Mouse (Mus musculus) G1E (cell line): Measurements from ENCODE around the gene Pacs2. TPM values are rescaled to one million over a fixed set of nuclear protein-coding genes. Genes with fewer than 3 reads are reported as not detected.

Source experiments
- ATAC-seq: 2 replicates; pipeline ENCODE4 v1.8.0; 2016; ENCODE audit warnings: mild to moderate bottlenecking; ENCODE audit not compliant: insufficient number of reproducible peaks, poor library complexity, low FRiP score, severe bottlenecking; ENCODE audit errors: extremely low read depth
- DNase-seq: peaks from one replicate; pipeline ENCODE4 v3.0.0; 2012; ENCODE audit warnings: low spot score
- H3K27me3 ChIP-seq: 2 replicates; pipeline ENCODE4 v1.6.1; 2012; ENCODE audit warnings: mild to moderate bottlenecking, low read length, inconsistent platforms; ENCODE audit not compliant: insufficient read depth
- H3K36me3 ChIP-seq: replicated peaks from 2 replicates; pipeline ENCODE3; 2012; ENCODE audit warnings: mild to moderate bottlenecking, inconsistent platforms
- H3K4me1 ChIP-seq: 2 replicates; pipeline ENCODE4 v1.6.1; 2012; ENCODE audit warnings: low read depth, low read length, inconsistent platforms, mixed read lengths; ENCODE audit not compliant: insufficient read depth
- H3K4me3 ChIP-seq: 2 replicates; pipeline ENCODE4 v1.5.1; 2012; ENCODE audit warnings: low read depth, mild to moderate bottlenecking, inconsistent platforms, low read length, moderate library complexity, mixed read lengths
- H3K9me3 ChIP-seq: replicated peaks from 2 replicates; pipeline ENCODE4 v1.6.1; 2012; ENCODE audit warnings: inconsistent platforms
- CTCF ChIP-seq: IDR thresholded peaks from 2 replicates; pipeline ENCODE4 v1.5.1; 2012; ENCODE audit warnings: low read depth, low read length, inconsistent platforms, mixed read lengths
- GATA1 ChIP-seq: IDR thresholded peaks from 2 replicates; pipeline ENCODE4 v1.6.1; 2012; ENCODE audit warnings: borderline replicate concordance, low read length, inconsistent platforms, mixed read lengths
- GATA2 ChIP-seq: IDR thresholded peaks from 2 replicates; pipeline ENCODE4 v1.6.1; 2012; ENCODE audit warnings: low read depth, low read length, inconsistent platforms, borderline replicate concordance
- POLR2AphosphoS5 ChIP-seq: IDR thresholded peaks from 2 replicates; pipeline ENCODE4 v1.6.1; 2012; ENCODE audit warnings: low read depth, low read length, inconsistent platforms; ENCODE audit not compliant: insufficient replicate concordance
- TAL1 ChIP-seq: conservative IDR thresholded peaks from 2 replicates; pipeline ENCODE4 v1.6.1; 2012; ENCODE audit warnings: low read depth, low read length, inconsistent platforms, mixed read lengths
- polyA plus RNA-seq: library from polyadenylated mRNA; stranded (reverse); fragments of >175 nt; gene quantifications from 2 replicates; pipeline ENCODE4 v1.2.3, GENCODE M21; 2012
- total RNA-seq, 2 experiments: library from RNA; stranded (forward) in 1 of 2; stranded (reverse) in 1 of 2; fragments of 200-1000 nt in 1 of 2; fragments of >200 nt in 1 of 2; fragmentation: Nextera tagmentation in 1 of 2; gene quantifications; 2 replicates each; pipeline ENCODE4 v1.2.3; 2014 to 2017

Gene Pacs2
- total and polyA plus RNA-seq, 3 experiments: 17.0 to 47.0 (median 21.1) TPM

- peak; percentile 82 for ATAC-seq
- H3K4me3 ChIP-seq: peak within 1 kb of the TSS; percentile 78
- H3K9me3 ChIP-seq: no peaks in the 10 kb centered on the region
Observed at GRCm38 (mm10) chr12:112976371-112977073, 37.8 kb upstream of the Pacs2 start, which contains the start of gene Btbd6. Gene Btbd6, plus strand, starts transcription at chr12:112976482.

GRCm38 (mm10) chr12:112977156-112977555, 37.2 kb upstream of the Pacs2 start:
- Histone ChIP-seq H3K36me3 (peaks cover 90% of the 10 kb centered on the region), H3K9me3 (no peaks in the 10 kb centered on the region), H3K4me3 (peak overlapping the region; percentile 78), H3K4me1 (peaks cover 34% of the 10 kb centered on the region), H3K27me3 (no peaks in the 10 kb centered on the region)
- DNase-seq (no peak), ATAC-seq (no peak)
- TF ChIP-seq GATA2: no peak
- no peak for TF ChIP-seq POLR2AphosphoS5
- no peak for TF ChIP-seq TAL1
- no peak for TF ChIP-seq CTCF
- TF ChIP-seq GATA1: no peak

More at GRCm38 (mm10) chr12:112976371-112977073, 37.8 kb upstream of the Pacs2 start, which contains the start of gene Btbd6:
- H3K4me1 ChIP-seq: peaks cover 31% of the 10 kb centered on the region
- H3K27me3 ChIP-seq: no peaks in the 10 kb centered on the region
- TF ChIP-seq CTCF (peak; percentile 30; the same call in 1 of the 2 replicates), GATA1 (no peak), TAL1 (no peak)
- peaks cover 90% of the 10 kb centered on the region for H3K36me3 ChIP-seq
- DNase-seq: peak; percentile 99

- no peak for DNase-seq
- Histone ChIP-seq H3K9me3 (no peaks in the 10 kb centered on the region), H3K36me3 (peaks cover 97% of the 10 kb centered on the region), H3K4me3 (no peak overlapping the region), H3K4me1 (peaks cover 32% of the 10 kb centered on the region), H3K27me3 (no peaks in the 10 kb centered on the region)
- peak; percentile 17; the same call in 1 of the 2 replicates for ATAC-seq
- TF ChIP-seq CTCF (no peak), POLR2AphosphoS5 (no peak), TAL1 (no peak), GATA2 (no peak), GATA1 (no peak)
Observed at GRCm38 (mm10) chr12:112982031-112982430, 32.3 kb upstream of the Pacs2 start.

DNA sequence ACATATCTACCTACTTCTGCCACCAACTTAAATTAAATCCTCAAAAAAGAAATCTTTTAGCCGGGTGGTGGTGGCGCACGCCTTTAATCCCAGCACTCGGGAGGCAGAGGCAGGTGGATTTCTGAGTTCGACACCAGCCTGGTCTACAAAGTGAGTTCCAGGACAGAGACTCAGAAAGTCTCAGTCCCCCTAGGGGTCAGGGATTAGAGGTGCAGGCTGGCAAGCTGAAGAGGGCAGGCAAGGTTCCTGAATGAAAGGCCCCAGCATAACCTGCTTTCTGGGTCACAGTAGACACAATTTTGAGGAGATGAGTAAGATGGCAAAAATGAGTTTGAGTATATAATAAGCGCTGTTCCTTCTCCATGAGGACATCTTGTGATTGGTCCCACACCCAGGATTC, 29.0 kb upstream of the Pacs2 start:
- peak; percentile 64 for ATAC-seq
- Histone ChIP-seq H3K4me3 (no peak overlapping the region), H3K9me3 (no peaks in the 10 kb centered on the region), H3K27me3 (no peaks in the 10 kb centered on the region), H3K36me3 (peaks cover 93% of the 10 kb centered on the region), H3K4me1 (peaks cover 26% of the 10 kb centered on the region)
- TF ChIP-seq GATA2: no peak
- TF ChIP-seq GATA1: no peak
- no peak for TF ChIP-seq TAL1
- no peak for TF ChIP-seq POLR2AphosphoS5
- no peak for TF ChIP-seq CTCF
- no peak for DNase-seq

GRCm38 (mm10) chr12:112987877-112988276, 26.4 kb upstream of the Pacs2 start:
- no peaks in the 10 kb centered on the region for H3K9me3 ChIP-seq
- H3K4me1 ChIP-seq: peaks cover 36% of the 10 kb centered on the region
- DNase-seq: no peak
- no peak for ATAC-seq
- no peaks in the 10 kb centered on the region for H3K27me3 ChIP-seq
- peaks cover 88% of the 10 kb centered on the region for H3K36me3 ChIP-seq
- TF ChIP-seq CTCF: peak; percentile 40; the same call in 1 of the 2 replicates
- no peak for TF ChIP-seq TAL1
- no peak overlapping the region for H3K4me3 ChIP-seq

GRCm38 (mm10) chr12:112990706-112991405, 23.5 kb upstream of the Pacs2 start:
- ATAC-seq: no peak

More at GRCm38 (mm10) chr12:112990706-112991405, 23.5 kb upstream of the Pacs2 start:
- Histone ChIP-seq H3K4me1 (peaks cover 49% of the 10 kb centered on the region), H3K36me3 (peaks cover 85% of the 10 kb centered on the region), H3K9me3 (peaks cover 4% of the 10 kb centered on the region), H3K27me3 (no peaks in the 10 kb centered on the region), H3K4me3 (no peak overlapping the region)
- TF ChIP-seq TAL1: no peak
- TF ChIP-seq POLR2AphosphoS5: no peak
- no peak for TF ChIP-seq GATA1
- no peak for TF ChIP-seq CTCF
- TF ChIP-seq GATA2: no peak
- no peak for DNase-seq
